Mouse (Mus musculus) neutrophil, adult 5-6 weeks (primary cell): ENCODE results near the gene Rbx1. TPM values are rescaled to one million over a fixed set of nuclear protein-coding genes. Genes with fewer than 3 reads are reported as not detected.

Experiments
- total RNA-seq: library from RNA; stranded (forward); fragments of 200-1000 nt; gene quantifications from 2 replicates; pipeline ENCODE4 v1.2.3, GENCODE M21; 2017

The Rbx1 gene
- total RNA-seq, 1 experiment from 2014 or later: 86.8 TPM

Other genes starting within 250 kb of the Rbx1 start
- gene Mchr1, start 230.8 kb upstream of the Rbx1 start, total RNA-seq: not detected in 2 replicates
- 32.8 and 38.6 TPM in 2 replicates for gene Slc25a17, start 105.5 kb upstream of the Rbx1 start, total RNA-seq
- 129 and 135 TPM in 2 replicates for gene St13, start 66.2 kb upstream of the Rbx1 start, total RNA-seq
- gene Xpnpep3, start 66.2 kb upstream of the Rbx1 start, total RNA-seq: 10.3 and 19.4 TPM in 2 replicates
- not detected in 2 replicates for gene Dnajb7, start 58.0 kb upstream of the Rbx1 start, total RNA-seq
- 150 and 164 TPM in 2 replicates for gene Ep300, start 119.1 kb downstream of the Rbx1 start, total RNA-seq
- 20.9 and 31.7 TPM in 2 replicates for gene L3mbtl2, start 197.6 kb downstream of the Rbx1 start, total RNA-seq
- gene Chadl, start 231.0 kb downstream of the Rbx1 start, total RNA-seq: not detected in 2 replicates